In the genomic region with DNA sequence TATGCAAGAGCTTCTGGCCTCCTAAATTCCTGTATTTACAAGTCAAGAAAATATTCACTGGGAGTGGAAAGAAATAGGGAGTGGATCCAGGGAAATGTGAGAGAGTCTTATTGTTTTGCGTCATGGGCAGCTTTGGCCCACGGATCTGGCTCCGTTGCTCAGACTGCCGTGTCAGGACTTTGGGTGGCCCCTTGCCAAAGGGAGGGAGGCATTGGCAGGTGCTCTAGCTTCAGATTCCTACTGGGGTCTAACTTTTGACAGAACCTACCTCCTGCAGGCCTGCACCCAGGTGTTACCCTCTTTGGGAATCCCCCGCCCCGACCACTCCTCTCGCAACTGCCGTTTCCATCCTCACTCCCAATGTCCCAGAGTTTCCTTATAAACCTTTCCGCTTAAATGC, we compare ENCODE assay signal across 15 mouse cellular contexts. TPM values are rescaled to one million over a fixed set of nuclear protein-coding genes. Genes with fewer than 3 reads are reported as not detected.
DNase-seq lines count a peak whose midpoint lies in the region; ATAC-seq lines count a peak whose summit lies in the region.
"Had no signal": no experiment of that assay in that cellular context is flagged by ENCODE, and none has a peak within 500 bp of the region (broad histone marks: within the 10 kb centered on the region; RNA-seq: fewer than 3 reads in every experiment).

No protein-coding gene starts in this region.

- H3K27ac ChIP-seq in limb, embryonic 15.5 days, result peak overlapping the region; percentile 28; the same call in 1 of the 2 replicates
- no peak overlapping the region for H3K27ac ChIP-seq in limb, embryonic 10.5 days
- H3K27ac ChIP-seq: kidney, postnatal 0 days; limb, embryonic 12.5 days; midbrain, embryonic 12.5 days had no signal

- peaks cover 17% of the 10 kb centered on the region for H3K4me1 ChIP-seq in limb, embryonic 15.5 days
- H3K4me1 ChIP-seq in limb, embryonic 10.5 days, result peaks cover 8% of the 10 kb centered on the region

- no peak overlapping the region for H3K9ac ChIP-seq in limb, embryonic 15.5 days
- H3K9ac ChIP-seq: limb, embryonic 12.5 days; midbrain, embryonic 12.5 days had no signal

- intact Hi-C loops in heart, postnatal 25 days (cut with DNase I), result loop anchor here (5.0 to 10.0 kb wide), 2 partner anchors 37 to 160 kb away; a partner anchor contains a TSS

- H3K27me3 ChIP-seq in limb, embryonic 15.5 days, result no peaks in the 10 kb centered on the region
- no peaks in the 10 kb centered on the region for H3K27me3 ChIP-seq in limb, embryonic 10.5 days (ENCODE audit: low read depth, poor library complexity, severe bottlenecking)
- H3K27me3 ChIP-seq: limb, embryonic 12.5 days; midbrain, embryonic 12.5 days; Patski had no signal

- peak; percentile 53; the same call in 1 of the 2 replicates for ATAC-seq in limb, embryonic 15.5 days (ENCODE audit: insufficient number of reproducible peaks, low FRiP score, low TSS enrichment, low read depth)
- ATAC-seq: Patski had no signal

- no peaks in the 10 kb centered on the region for H3K9me3 ChIP-seq in limb, embryonic 15.5 days
- no peaks in the 10 kb centered on the region for H3K9me3 ChIP-seq in limb, embryonic 10.5 days (replicated peaks)
- H3K9me3 ChIP-seq: limb, embryonic 12.5 days; midbrain, embryonic 12.5 days had no signal

- WGBS in limb, embryonic 15.5 days, result 57% methylated on average over 9 of the region's 9 CpGs
- WGBS in limb, embryonic 10.5 days, result 92% methylated on average over 9 of the region's 9 CpGs

- peak; percentile 72 to 84 for DNase-seq in cerebellum, postnatal 10 days
- no peak for DNase-seq in cerebellum, adult 9-11 months
- no peak for DNase-seq in limb, embryonic 10.5 days (ENCODE audit: low spot score)
- peak; percentile 57 for DNase-seq in gastrocnemius, postnatal 10 days
- DNase-seq in heart, postnatal 25 days (ENCODE audit: low spot score), result peak; percentile 71
- no peak for DNase-seq in retina, embryonic 14.5 days (ENCODE audit: low spot score)
- DNase-seq in frontal cortex, postnatal 25 days (ENCODE audit: low spot score in 2 of 2), result no peak

- H3K4me2 ChIP-seq in limb, embryonic 15.5 days, result no peak overlapping the region
- H3K4me2 ChIP-seq: limb, embryonic 12.5 days; midbrain, embryonic 12.5 days had no signal

- H3K36me3 ChIP-seq in limb, embryonic 15.5 days, result no peaks in the 10 kb centered on the region
- no peaks in the 10 kb centered on the region for H3K36me3 ChIP-seq in limb, embryonic 10.5 days
- H3K36me3 ChIP-seq: limb, embryonic 12.5 days; midbrain, embryonic 12.5 days had no signal

- H3K4me3 ChIP-seq in limb, embryonic 15.5 days, result no peak overlapping the region
- no peak overlapping the region for H3K4me3 ChIP-seq in limb, embryonic 10.5 days
- H3K4me3 ChIP-seq: limb, embryonic 12.5 days; midbrain, embryonic 12.5 days had no signal

RNA-seq across cellular contexts. Expression of a gene that starts 3.6 kb away (rescaled TPM):
- polyA plus RNA-seq in limb, embryonic 15.5 days (2015; fragmentation: Nextera tagmentation; extraction: Ambion mirVana), result not detected in 2 replicates
- polyA plus RNA-seq in limb, embryonic 10.5 days (2016; fragmentation: Nextera tagmentation; extraction: Ambion mirVana), result not detected in 2 replicates
- under 1 TPM in 1 of 2 experiments, not detected in 1; 0.16 TPM for total RNA-seq in gastrocnemius, postnatal 10 days (2021)
- not detected for total RNA-seq in heart, postnatal 25 days (2021)
- total RNA-seq: granulocyte monocyte progenitor cell, adult 5-6 weeks had no signal
- polyA plus RNA-seq: embryonic facial prominence, embryonic 14.5 days; kidney, postnatal 0 days; limb, embryonic 12.5 days; midbrain, embryonic 12.5 days; Patski; stomach, embryonic 16.5 days had no signal

RNA-seq across cellular contexts. Expression of a gene that starts 4.4 kb away (rescaled TPM):
- polyA plus RNA-seq in limb, embryonic 15.5 days (2015; fragmentation: Nextera tagmentation; extraction: Ambion mirVana), result 15.8 and 23.2 TPM in 2 replicates
- polyA plus RNA-seq in limb, embryonic 10.5 days (2016; fragmentation: Nextera tagmentation; extraction: Ambion mirVana), result 0.43 and 1.5 TPM in 2 replicates
- 10 to 100 TPM; 31.0 to 39.0 TPM for total RNA-seq in gastrocnemius, postnatal 10 days (2021)
- 10 to 100 TPM; 54.5 to 71.2 TPM for total RNA-seq in heart, postnatal 25 days (2021)
- total RNA-seq: granulocyte monocyte progenitor cell, adult 5-6 weeks had no signal

Comparison
In these comparisons a context has a peak if more than half of its experiments do, and no peak if none do; other contexts are left out.
1. DNase-seq: peak in cerebellum, postnatal 10 days (2 of 2), gastrocnemius, postnatal 10 days (single experiment) and heart, postnatal 25 days (single experiment); none in cerebellum, adult 9-11 months (single experiment), limb, embryonic 10.5 days (single experiment), retina, embryonic 14.5 days (single experiment) and frontal cortex, postnatal 25 days (0 of 2).